Mouse (Mus musculus): ENCODE measurements around the gene Gja3.

GRCm38 (mm10) chr14:57093029-57093428, 35.1 kb upstream of the Gja3 start:
- TF ChIP-seq CTCF (IDR thresholded peaks at IDR 0.05; ENCODE audit: borderline replicate concordance, insufficient read depth, low read length) = peak; percentile 67; the same call in 1 of the 2 replicates
- TF ChIP-seq POLR2A (IDR thresholded peaks at IDR 0.05; ENCODE audit: low read depth, low read length) = no peak

Data from embryonic fibroblast, embryonic 13.5 days (primary cell).